Mouse (Mus musculus): ENCODE data around the gene Gm17509. TPM values are rescaled to one million over a fixed set of nuclear protein-coding genes. Genes with fewer than 3 reads are reported as not detected.
A peak's percentile ranks its signal among the peaks of the same experiment; 100 is the strongest.

Gm17509 gene
- total and polyA plus RNA-seq, 3 experiments, result not detected

GRCm38 (mm10) chr13:117224901-117225300 is 4.0 kb upstream of the Gm17509 start:
- Histone ChIP-seq H3K9ac (ENCODE audit: low read depth, low read length) (no peak overlapping the region), H3K36me3 (ENCODE audit: control insufficient read depth, insufficient read depth, low read length) (no peaks in the 10 kb centered on the region), H3K4me3 (no peak overlapping the region), H3K4me1 (ENCODE audit: control insufficient read depth, insufficient read depth, low read length) (no peaks in the 10 kb centered on the region), H3K79me2 (replicated peaks; ENCODE audit: control insufficient read depth, insufficient read depth, low read length) (no peaks in the 10 kb centered on the region), H3K27me3 (ENCODE audit: control insufficient read depth, insufficient read depth, low read length) (peaks cover 9% of the 10 kb centered on the region), H3K27ac (no peak overlapping the region)
- intact Hi-C loops (cut with DNase I), result no loop called here
- 45% methylated on average over 2 of the region's 2 CpGs for WGBS
- TF ChIP-seq EP300 (IDR thresholded peaks at IDR 0.05; ENCODE audit: insufficient read depth, low read depth, low read length) (no peak), POLR2A (IDR thresholded peaks at IDR 0.05; ENCODE audit: insufficient read depth, low read depth, low read length) (no peak), CTCF (IDR thresholded peaks at IDR 0.05) (no peak)
- DNase-seq, result no peak

- TF ChIP-seq EP300 (IDR thresholded peaks at IDR 0.05; ENCODE audit: insufficient read depth, low read depth, low read length) (no peak), CTCF (IDR thresholded peaks at IDR 0.05) (no peak), POLR2A (IDR thresholded peaks at IDR 0.05; ENCODE audit: insufficient read depth, low read depth, low read length) (no peak)
- H3K4me3 ChIP-seq, result no peak overlapping the region
- no peak overlapping the region for H3K27ac ChIP-seq
- H3K79me2 ChIP-seq (replicated peaks; ENCODE audit: control insufficient read depth, insufficient read depth, low read length), result no peaks in the 10 kb centered on the region
- peaks cover 9% of the 10 kb centered on the region for H3K27me3 ChIP-seq (ENCODE audit: control insufficient read depth, insufficient read depth, low read length)
- H3K9ac ChIP-seq (ENCODE audit: low read depth, low read length), result no peak overlapping the region
- peak in 1 of 2 experiments; percentile 19 for DNase-seq
- no peaks in the 10 kb centered on the region for H3K36me3 ChIP-seq (ENCODE audit: control insufficient read depth, insufficient read depth, low read length)
- intact Hi-C loops (cut with DNase I), result no loop called here
- WGBS, result 63% methylated on average over 5 of the region's 5 CpGs
- no peaks in the 10 kb centered on the region for H3K4me1 ChIP-seq (ENCODE audit: control insufficient read depth, insufficient read depth, low read length)
Measured at GRCm38 (mm10) chr13:117223125-117223524, 2.2 kb upstream of the Gm17509 start.

- no peak for DNase-seq
- no peaks in the 10 kb centered on the region for H3K4me1 ChIP-seq (ENCODE audit: control insufficient read depth, insufficient read depth, low read length)
- no peaks in the 10 kb centered on the region for H3K36me3 ChIP-seq (ENCODE audit: control insufficient read depth, insufficient read depth, low read length)
- intact Hi-C loops (cut with DNase I), result no loop called here
- H3K27ac ChIP-seq, result no peak overlapping the region
- H3K9ac ChIP-seq (ENCODE audit: low read depth, low read length), result no peak overlapping the region
- H3K27me3 ChIP-seq (ENCODE audit: control insufficient read depth, insufficient read depth, low read length), result peaks cover 9% of the 10 kb centered on the region
- no peaks in the 10 kb centered on the region for H3K79me2 ChIP-seq (replicated peaks; ENCODE audit: control insufficient read depth, insufficient read depth, low read length)
- peak overlapping the region; percentile 33; the same call in 1 of the 2 replicates for H3K4me3 ChIP-seq
- WGBS, result 22% methylated on average over 16 of the region's 16 CpGs
- TF ChIP-seq CTCF (IDR thresholded peaks at IDR 0.05), result no peak
- TF ChIP-seq POLR2A (IDR thresholded peaks at IDR 0.05; ENCODE audit: insufficient read depth, low read depth, low read length), result no peak
- TF ChIP-seq EP300 (IDR thresholded peaks at IDR 0.05; ENCODE audit: insufficient read depth, low read depth, low read length), result no peak
Measured at GRCm38 (mm10) chr13:117219871-117220500, 889 bp downstream of the Gm17509 start.

GRCm38 (mm10) chr13:117218092-117218491 is 2.8 kb downstream of the Gm17509 start:
- 93% methylated on average over 2 of the region's 2 CpGs for WGBS
- Histone ChIP-seq H3K79me2 (replicated peaks; ENCODE audit: control insufficient read depth, insufficient read depth, low read length) (no peaks in the 10 kb centered on the region), H3K27ac (no peak overlapping the region), H3K27me3 (ENCODE audit: control insufficient read depth, insufficient read depth, low read length) (peaks cover 9% of the 10 kb centered on the region), H3K9ac (ENCODE audit: low read depth, low read length) (no peak overlapping the region), H3K4me1 (ENCODE audit: control insufficient read depth, insufficient read depth, low read length) (no peaks in the 10 kb centered on the region), H3K4me3 (no peak overlapping the region), H3K36me3 (ENCODE audit: control insufficient read depth, insufficient read depth, low read length) (no peaks in the 10 kb centered on the region)
- DNase-seq, result no peak
- no peak for TF ChIP-seq CTCF (IDR thresholded peaks at IDR 0.05)
- TF ChIP-seq POLR2A (IDR thresholded peaks at IDR 0.05; ENCODE audit: insufficient read depth, low read depth, low read length), result no peak
- no peak for TF ChIP-seq EP300 (IDR thresholded peaks at IDR 0.05; ENCODE audit: insufficient read depth, low read depth, low read length)
- intact Hi-C loops (cut with DNase I), result no loop called here

- Histone ChIP-seq H3K9ac (ENCODE audit: low read depth, low read length) (no peak overlapping the region), H3K36me3 (ENCODE audit: control insufficient read depth, insufficient read depth, low read length) (no peaks in the 10 kb centered on the region), H3K4me1 (ENCODE audit: control insufficient read depth, insufficient read depth, low read length) (no peaks in the 10 kb centered on the region), H3K27ac (no peak overlapping the region), H3K79me2 (replicated peaks; ENCODE audit: control insufficient read depth, insufficient read depth, low read length) (no peaks in the 10 kb centered on the region), H3K4me3 (no peak overlapping the region), H3K27me3 (ENCODE audit: control insufficient read depth, insufficient read depth, low read length) (peaks cover 9% of the 10 kb centered on the region)
- no peak for TF ChIP-seq POLR2A (IDR thresholded peaks at IDR 0.05; ENCODE audit: insufficient read depth, low read depth, low read length)
- no peak for TF ChIP-seq CTCF (IDR thresholded peaks at IDR 0.05)
- TF ChIP-seq EP300 (IDR thresholded peaks at IDR 0.05; ENCODE audit: insufficient read depth, low read depth, low read length), result no peak
- 72% methylated on average over 11 of the region's 11 CpGs for WGBS
- DNase-seq, result no peak
- intact Hi-C loops (cut with DNase I), result no loop called here
Measured at GRCm38 (mm10) chr13:117217621-117218020, 3.3 kb downstream of the Gm17509 start.

GRCm38 (mm10) chr13:117216752-117217363 is 4.0 kb downstream of the Gm17509 start:
- peaks cover 9% of the 10 kb centered on the region for H3K27me3 ChIP-seq (ENCODE audit: control insufficient read depth, insufficient read depth, low read length)
- no peaks in the 10 kb centered on the region for H3K4me1 ChIP-seq (ENCODE audit: control insufficient read depth, insufficient read depth, low read length)
- no peak overlapping the region for H3K9ac ChIP-seq (ENCODE audit: low read depth, low read length)
- WGBS, result 41% methylated on average over 9 of the region's 9 CpGs
- H3K27ac ChIP-seq, result no peak overlapping the region
- TF ChIP-seq CTCF (IDR thresholded peaks at IDR 0.05) (no peak), EP300 (IDR thresholded peaks at IDR 0.05; ENCODE audit: insufficient read depth, low read depth, low read length) (no peak), POLR2A (IDR thresholded peaks at IDR 0.05; ENCODE audit: insufficient read depth, low read depth, low read length) (no peak)
- no peaks in the 10 kb centered on the region for H3K79me2 ChIP-seq (replicated peaks; ENCODE audit: control insufficient read depth, insufficient read depth, low read length)
- intact Hi-C loops (cut with DNase I), result no loop called here
- H3K36me3 ChIP-seq (ENCODE audit: control insufficient read depth, insufficient read depth, low read length), result no peaks in the 10 kb centered on the region
- no peak overlapping the region for H3K4me3 ChIP-seq
- no peak for DNase-seq
